Mouse (Mus musculus) kidney, embryonic 14.5 days (tissue): ENCODE data around the gene Cdh15. TPM values are rescaled to one million over a fixed set of nuclear protein-coding genes. Genes with fewer than 3 reads are reported as not detected.

Experiments
- ATAC-seq: fragments of 200-750 bp; cut with Nextera tagmentation; 2 replicates; pipeline ENCODE4 v1.8.0; 2017; ENCODE audit warnings: moderate number of reproducible peaks, mild to moderate bottlenecking, moderate TSS enrichment, moderate library complexity; ENCODE audit not compliant: low FRiP score, low TSS enrichment
- H3K27ac ChIP-seq: fragments of 300-500 bp; sonication (generic); 2 replicates; pipeline ENCODE4 v1.5.1; 2014; ENCODE audit warnings: low read depth, mild to moderate bottlenecking, low read length, moderate library complexity, mixed read lengths
- H3K27me3 ChIP-seq: fragments of 300-500 bp; sonication (generic); 2 replicates; pipeline ENCODE4 v1.6.1; 2014; ENCODE audit warnings: mild to moderate bottlenecking, low read length; ENCODE audit not compliant: control insufficient read depth, insufficient read depth
- H3K36me3 ChIP-seq: fragments of 300-500 bp; sonication (generic); 2 replicates; pipeline ENCODE4 v1.6.1; 2014; ENCODE audit warnings: low read length, mixed read lengths; ENCODE audit not compliant: control insufficient read depth, insufficient read depth
- H3K4me1 ChIP-seq: fragments of 300-500 bp; sonication (generic); 2 replicates; pipeline ENCODE4 v1.6.1; 2014; ENCODE audit warnings: low read length, mixed read lengths; ENCODE audit not compliant: control insufficient read depth, insufficient read depth
- H3K4me2 ChIP-seq: fragments of 300-500 bp; sonication (generic); replicated peaks from 2 replicates; pipeline ENCODE4 v1.6.1; 2014; ENCODE audit warnings: low read depth, mild to moderate bottlenecking, low read length
- H3K4me3 ChIP-seq: fragments of 300-500 bp; sonication (generic); 2 replicates; pipeline ENCODE4 v1.5.1; 2014; ENCODE audit warnings: mild to moderate bottlenecking, low read length
- H3K9ac ChIP-seq: fragments of 300-500 bp; sonication (generic); 2 replicates; pipeline ENCODE4 v1.6.1; 2014; ENCODE audit warnings: low read depth, mild to moderate bottlenecking, low read length, moderate library complexity
- H3K9me3 ChIP-seq: fragments of 300-500 bp; sonication (generic); 2 replicates; pipeline ENCODE4 v1.6.1; 2016; ENCODE audit warnings: low read length; ENCODE audit not compliant: control insufficient read depth
- WGBS: fragments of 180-500 bp; shearing (Covaris S2); extraction: QIAGEN DNeasy Blood & Tissue Kit; methylation state at CpG from one replicate; pipeline ENCODE4 v1.1.7; 2014; 5-methylcytosine and 5-hydroxymethylcytosine counted together
- polyA plus RNA-seq: library from polyadenylated mRNA; unstranded; fragments of >200 nt; fragmentation: Nextera tagmentation; extraction: Ambion mirVana; gene quantifications from 2 replicates; pipeline ENCODE4 v1.2.1, GENCODE M21; 2014

The Cdh15 gene
- polyA plus RNA-seq, 1 experiment from 2014 or later = 1.1 TPM

- Histone ChIP-seq H3K9ac (no peak overlapping the region), H3K4me3 (no peak overlapping the region), H3K4me1 (no peaks in the 10 kb centered on the region), H3K36me3 (no peaks in the 10 kb centered on the region), H3K27ac (no peak overlapping the region), H3K27me3 (no peaks in the 10 kb centered on the region; the same call in 1 of the 2 replicates), H3K4me2 (no peak overlapping the region), H3K9me3 (peaks cover 15% of the 10 kb centered on the region)
- ATAC-seq = no peak
- 82% methylated on average over 8 of the region's 8 CpGs for WGBS
These were observed 18.5 kb downstream of the Cdh15 start for GRCm38 (mm10) chr8:122866231-122866630.

GRCm38 (mm10) chr8:122867982-122868381 lies 20.2 kb downstream of the Cdh15 start:
- H3K4me2 ChIP-seq = no peak overlapping the region
- no peak overlapping the region for H3K27ac ChIP-seq
- peaks cover 15% of the 10 kb centered on the region for H3K9me3 ChIP-seq
- H3K36me3 ChIP-seq = no peaks in the 10 kb centered on the region
- no peaks in the 10 kb centered on the region; the same call in 1 of the 2 replicates for H3K27me3 ChIP-seq
- H3K4me3 ChIP-seq = no peak overlapping the region
- WGBS = 94% methylated on average over 6 of the region's 6 CpGs
- H3K4me1 ChIP-seq = no peaks in the 10 kb centered on the region
- H3K9ac ChIP-seq = no peak overlapping the region
- no peak for ATAC-seq

- ATAC-seq = 0 out of 2 replicates have a peak, but pooled peaks have one; percentile 39
- Histone ChIP-seq H3K4me2 (peak overlapping the region; percentile 29), H3K27me3 (no peaks in the 10 kb centered on the region; the same call in 1 of the 2 replicates), H3K36me3 (no peaks in the 10 kb centered on the region), H3K4me1 (no peaks in the 10 kb centered on the region), H3K9ac (0 out of 2 replicates have a peak overlapping the region, but pooled peaks have one; percentile 9), H3K27ac (no peak overlapping the region), H3K9me3 (peaks cover 4% of the 10 kb centered on the region; the same call in 1 of the 2 replicates), H3K4me3 (no peak overlapping the region; the same call in 1 of the 2 replicates)
- 18% methylated on average over 31 of the region's 31 CpGs for WGBS
These were observed 22.7 kb downstream of the Cdh15 start for GRCm38 (mm10) chr8:122870377-122870863.

GRCm38 (mm10) chr8:122871663-122872062 lies 23.9 kb downstream of the Cdh15 start:
- H3K27ac ChIP-seq = no peak overlapping the region
- H3K27me3 ChIP-seq = no peaks in the 10 kb centered on the region; the same call in 1 of the 2 replicates
- no peaks in the 10 kb centered on the region for H3K4me1 ChIP-seq
- H3K4me3 ChIP-seq = no peak overlapping the region
- no peaks in the 10 kb centered on the region for H3K36me3 ChIP-seq
- ATAC-seq = no peak
- H3K9ac ChIP-seq = no peak overlapping the region
- no peak overlapping the region for H3K4me2 ChIP-seq
- 74% methylated on average over 9 of the region's 9 CpGs for WGBS
- H3K9me3 ChIP-seq = no peaks in the 10 kb centered on the region

- Histone ChIP-seq H3K36me3 (no peaks in the 10 kb centered on the region), H3K27ac (no peak overlapping the region), H3K4me2 (no peak overlapping the region), H3K27me3 (no peaks in the 10 kb centered on the region; the same call in 1 of the 2 replicates), H3K4me1 (no peaks in the 10 kb centered on the region), H3K9me3 (no peaks in the 10 kb centered on the region), H3K9ac (no peak overlapping the region), H3K4me3 (no peak overlapping the region)
- ATAC-seq = no peak
- WGBS = 31% methylated on average over 6 of the region's 6 CpGs
These were observed 25.4 kb downstream of the Cdh15 start for GRCm38 (mm10) chr8:122873171-122873570.

DNA sequence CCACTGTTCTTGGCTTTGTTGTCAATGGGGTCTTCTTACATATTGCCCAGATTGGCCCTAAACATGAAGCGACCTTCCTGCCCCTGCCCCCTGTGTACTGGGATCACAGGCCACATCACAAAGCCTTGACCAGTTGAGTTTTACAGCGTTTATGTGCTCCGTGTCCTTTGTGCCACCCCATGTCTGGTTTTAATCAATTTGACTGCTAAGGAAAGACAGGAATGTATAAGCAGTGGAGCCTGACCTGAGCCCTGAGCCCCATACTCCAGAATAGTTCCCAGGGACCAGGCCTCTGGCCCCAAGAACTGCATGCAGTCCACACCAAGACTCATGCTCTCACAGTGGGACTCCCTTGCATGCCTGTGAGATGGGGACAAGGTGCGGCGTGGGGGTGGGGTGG lies 27.4 kb downstream of the Cdh15 start:
- 55% methylated on average over 5 of the region's 5 CpGs for WGBS
- ATAC-seq = no peak
- Histone ChIP-seq H3K4me1 (no peaks in the 10 kb centered on the region), H3K27me3 (no peaks in the 10 kb centered on the region), H3K9ac (no peak overlapping the region), H3K4me3 (no peak overlapping the region), H3K27ac (no peak overlapping the region), H3K4me2 (no peak overlapping the region), H3K9me3 (no peaks in the 10 kb centered on the region), H3K36me3 (no peaks in the 10 kb centered on the region)

DNA sequence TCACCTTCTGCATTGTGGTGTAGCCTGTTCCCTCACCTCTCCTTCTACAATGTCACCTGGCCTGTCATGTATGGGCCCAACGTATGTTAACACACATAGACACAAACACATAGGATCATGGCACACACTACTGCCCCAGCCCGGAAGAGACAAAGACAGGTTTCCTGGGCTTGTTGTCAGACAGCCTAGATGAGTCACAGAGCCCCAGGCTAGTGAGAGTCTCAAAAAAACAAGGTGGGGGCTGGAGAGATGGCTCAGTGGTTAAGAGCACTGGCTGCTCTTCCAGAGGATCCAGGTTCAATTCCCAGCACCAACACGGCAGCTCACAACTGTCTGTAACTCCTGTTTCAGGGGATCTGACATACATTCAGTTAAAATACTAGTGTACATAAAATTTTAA lies 30.5 kb downstream of the Cdh15 start:
- WGBS = 89% methylated on average over 3 of the region's 3 CpGs

DNA sequence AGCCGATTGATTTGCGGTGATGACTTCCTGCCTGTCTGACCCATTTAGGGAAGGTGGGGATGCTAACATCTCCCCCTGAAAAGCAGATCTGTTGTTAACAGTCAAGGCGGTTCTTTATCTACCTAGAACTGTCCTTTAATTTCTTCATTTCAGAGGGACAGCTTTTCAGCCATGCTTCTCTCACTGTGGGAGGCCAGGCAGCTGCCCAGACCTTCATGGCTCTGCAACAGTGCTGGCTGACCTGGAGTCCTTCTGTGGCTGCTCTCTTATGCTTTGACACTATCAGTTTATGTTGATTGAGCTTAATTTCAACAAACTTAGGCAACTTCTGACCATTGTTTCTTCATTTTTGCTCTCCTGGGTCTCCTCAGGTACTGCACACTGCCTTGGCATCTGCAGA lies 32.5 kb downstream of the Cdh15 start:
- Histone ChIP-seq H3K27me3 (no peaks in the 10 kb centered on the region), H3K9ac (no peak overlapping the region), H3K4me3 (no peak overlapping the region), H3K27ac (no peak overlapping the region), H3K4me1 (no peaks in the 10 kb centered on the region), H3K36me3 (peaks cover 31% of the 10 kb centered on the region), H3K9me3 (no peaks in the 10 kb centered on the region), H3K4me2 (no peak overlapping the region)
- whole genome bisulfite sequencing = 40% methylated on average over 3 of the region's 3 CpGs
- ATAC-seq = no peak

More for the DNA sequence above, 30.5 kb downstream of the Cdh15 start:
- Histone ChIP-seq H3K9me3 (no peaks in the 10 kb centered on the region), H3K27me3 (no peaks in the 10 kb centered on the region), H3K9ac (no peak overlapping the region), H3K27ac (no peak overlapping the region), H3K36me3 (peaks cover 14% of the 10 kb centered on the region), H3K4me2 (no peak overlapping the region), H3K4me3 (no peak overlapping the region), H3K4me1 (no peaks in the 10 kb centered on the region)
- no peak for ATAC-seq

DNA sequence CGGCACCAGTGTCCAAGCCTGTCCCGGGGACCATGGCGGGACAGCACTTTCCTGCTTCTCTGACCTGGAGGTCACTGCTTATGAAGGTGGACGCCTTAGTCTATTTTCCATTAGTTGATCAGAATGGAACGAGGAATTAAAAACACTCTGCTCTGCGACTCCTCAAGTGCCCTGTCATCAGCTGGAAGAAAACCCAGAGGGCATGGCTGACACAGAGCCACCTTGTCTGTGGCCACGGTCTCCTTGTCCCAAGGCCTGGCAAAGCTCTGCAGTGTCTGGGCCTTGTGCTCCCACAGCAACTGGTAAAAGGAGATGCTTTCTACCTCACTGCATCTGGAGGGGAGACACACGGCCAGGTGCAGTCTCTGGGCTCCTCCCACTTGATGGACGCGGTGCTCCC lies 35.9 kb downstream of the Cdh15 start:
- Histone ChIP-seq H3K4me1 (no peaks in the 10 kb centered on the region), H3K9me3 (no peaks in the 10 kb centered on the region), H3K27ac (no peak overlapping the region), H3K4me3 (no peak overlapping the region), H3K36me3 (peaks cover 65% of the 10 kb centered on the region), H3K27me3 (no peaks in the 10 kb centered on the region), H3K9ac (no peak overlapping the region), H3K4me2 (no peak overlapping the region)
- no peak for ATAC-seq
- WGBS = 82% methylated on average over 10 of the region's 10 CpGs
